Mouse (Mus musculus): Measurements from ENCODE around the gene Chst3. TPM values are rescaled to one million over a fixed set of nuclear protein-coding genes. Genes with fewer than 3 reads are reported as not detected.
"Not testable (repeated sequence)": the region's sequence is repeated elsewhere in the genome, so short reads cannot be mapped to it uniquely, and the experiment has no call there.

The Chst3 gene
- polyA plus RNA-seq, 1 experiment from 2014 or later = 1.5 TPM

- DNase-seq (ENCODE audit: low spot score) = no peak
- Histone ChIP-seq H3K4me1 (replicated peaks; ENCODE audit: control insufficient read depth, insufficient read depth, low read length) (peaks cover 12% of the 10 kb centered on the region), H3K4me2 (replicated peaks; ENCODE audit: low read depth, low read length) (no peak overlapping the region), H3K4me3 (ENCODE audit: low read depth, low read length) (no peak overlapping the region), H3K27me3 (ENCODE audit: control insufficient read depth, insufficient read depth, low read length) (no peaks in the 10 kb centered on the region), H3K27ac (ENCODE audit: low read depth, low read length) (no peak overlapping the region), H3K9ac (ENCODE audit: low read depth, low read length) (no peak overlapping the region), H3K9me3 (ENCODE audit: control insufficient read depth, low read length) (no peaks in the 10 kb centered on the region), H3K36me3 (ENCODE audit: control insufficient read depth, insufficient read depth, low read length) (no peaks in the 10 kb centered on the region; the same call in 1 of the 2 replicates)
- WGBS = 73% methylated on average over 5 of the region's 5 CpGs
- ATAC-seq (ENCODE audit: low FRiP score) = no peak
Observed at GRCm38 (mm10) chr10:60196971-60197370, 22.1 kb downstream of the Chst3 start.

- 27% methylated on average over 4 of the region's 4 CpGs for WGBS
- Histone ChIP-seq H3K4me2 (replicated peaks; ENCODE audit: low read depth, low read length) (no peak overlapping the region), H3K9me3 (ENCODE audit: control insufficient read depth, low read length) (no peaks in the 10 kb centered on the region), H3K27ac (ENCODE audit: low read depth, low read length) (peak overlapping the region; percentile 54; the same call in 1 of the 2 replicates), H3K9ac (ENCODE audit: low read depth, low read length) (no peak overlapping the region), H3K4me1 (replicated peaks; ENCODE audit: control insufficient read depth, insufficient read depth, low read length) (peaks cover 12% of the 10 kb centered on the region), H3K27me3 (ENCODE audit: control insufficient read depth, insufficient read depth, low read length) (no peaks in the 10 kb centered on the region), H3K36me3 (ENCODE audit: control insufficient read depth, insufficient read depth, low read length) (no peaks in the 10 kb centered on the region; the same call in 1 of the 2 replicates), H3K4me3 (ENCODE audit: low read depth, low read length) (no peak overlapping the region)
- DNase-seq (ENCODE audit: low spot score) = peak; percentile 45
- ATAC-seq (ENCODE audit: low FRiP score) = 0 out of 2 replicates have a peak, but pooled peaks have one; percentile 13
Observed at GRCm38 (mm10) chr10:60195087-60195486, 24.0 kb downstream of the Chst3 start.

GRCm38 (mm10) chr10:60193532-60194423 is 25.3 kb downstream of the Chst3 start:
- 5% methylated on average over 19 of the region's 19 CpGs for WGBS
- H3K4me2 ChIP-seq (replicated peaks; ENCODE audit: low read depth, low read length) = peak overlapping the region; percentile 3
- peak overlapping the region; percentile 40 for H3K27ac ChIP-seq (ENCODE audit: low read depth, low read length)
- H3K36me3 ChIP-seq (ENCODE audit: control insufficient read depth, insufficient read depth, low read length) = no peaks in the 10 kb centered on the region
- H3K4me3 ChIP-seq (ENCODE audit: low read depth, low read length) = no peak overlapping the region
- DNase-seq (ENCODE audit: low spot score) = peak; percentile 82
- peak; percentile 89 for ATAC-seq (ENCODE audit: low FRiP score)
- no peaks in the 10 kb centered on the region for H3K27me3 ChIP-seq (ENCODE audit: control insufficient read depth, insufficient read depth, low read length)
- H3K4me1 ChIP-seq (replicated peaks; ENCODE audit: control insufficient read depth, insufficient read depth, low read length) = peaks cover 12% of the 10 kb centered on the region
- H3K9ac ChIP-seq (ENCODE audit: low read depth, low read length) = no peak overlapping the region
- no peaks in the 10 kb centered on the region for H3K9me3 ChIP-seq (ENCODE audit: control insufficient read depth, low read length)

- H3K36me3 ChIP-seq (ENCODE audit: control insufficient read depth, insufficient read depth, low read length) = no peaks in the 10 kb centered on the region
- 1% methylated on average over 17 of the region's 17 CpGs for WGBS
- H3K4me1 ChIP-seq (replicated peaks; ENCODE audit: control insufficient read depth, insufficient read depth, low read length) = peaks cover 12% of the 10 kb centered on the region
- peak overlapping the region; percentile 44 for H3K9ac ChIP-seq (ENCODE audit: low read depth, low read length)
- H3K4me2 ChIP-seq (replicated peaks; ENCODE audit: low read depth, low read length) = peak overlapping the region; percentile 58
- no peaks in the 10 kb centered on the region for H3K9me3 ChIP-seq (ENCODE audit: control insufficient read depth, low read length)
- DNase-seq (ENCODE audit: low spot score) (peak; percentile 92), ATAC-seq (ENCODE audit: low FRiP score) (peak; percentile 28)
- no peaks in the 10 kb centered on the region for H3K27me3 ChIP-seq (ENCODE audit: control insufficient read depth, insufficient read depth, low read length)
- H3K27ac ChIP-seq (ENCODE audit: low read depth, low read length) = 0 out of 2 replicates have a peak overlapping the region, but pooled peaks have one; percentile 24
- H3K4me3 ChIP-seq (ENCODE audit: low read depth, low read length) = peak overlapping the region; percentile 19; the same call in 1 of the 2 replicates
Observed at GRCm38 (mm10) chr10:60191796-60192195, 27.3 kb downstream of the Chst3 start.

- WGBS = 89% methylated on average over 6 of the region's 6 CpGs
- Histone ChIP-seq H3K4me1 (replicated peaks; ENCODE audit: control insufficient read depth, insufficient read depth, low read length) (peaks cover 5% of the 10 kb centered on the region), H3K36me3 (ENCODE audit: control insufficient read depth, insufficient read depth, low read length) (no peaks in the 10 kb centered on the region), H3K27me3 (ENCODE audit: control insufficient read depth, insufficient read depth, low read length) (no peaks in the 10 kb centered on the region), H3K4me3 (ENCODE audit: low read depth, low read length) (no peak overlapping the region), H3K27ac (ENCODE audit: low read depth, low read length) (no peak overlapping the region), H3K9me3 (ENCODE audit: control insufficient read depth, low read length) (no peaks in the 10 kb centered on the region), H3K9ac (ENCODE audit: low read depth, low read length) (no peak overlapping the region), H3K4me2 (replicated peaks; ENCODE audit: low read depth, low read length) (no peak overlapping the region)
- no peak for ATAC-seq (ENCODE audit: low FRiP score)
- no peak for DNase-seq (ENCODE audit: low spot score)
Observed at GRCm38 (mm10) chr10:60189534-60190186, 29.4 kb downstream of the Chst3 start.

GRCm38 (mm10) chr10:60186191-60186945 is 32.7 kb downstream of the Chst3 start:
- Histone ChIP-seq H3K36me3 (ENCODE audit: control insufficient read depth, insufficient read depth, low read length) (no peaks in the 10 kb centered on the region), H3K9me3 (ENCODE audit: control insufficient read depth, low read length) (no peaks in the 10 kb centered on the region), H3K27ac (ENCODE audit: low read depth, low read length) (no peak overlapping the region), H3K9ac (ENCODE audit: low read depth, low read length) (no peak overlapping the region), H3K4me1 (replicated peaks; ENCODE audit: control insufficient read depth, insufficient read depth, low read length) (no peaks in the 10 kb centered on the region), H3K4me2 (replicated peaks; ENCODE audit: low read depth, low read length) (no peak overlapping the region), H3K4me3 (ENCODE audit: low read depth, low read length) (no peak overlapping the region), H3K27me3 (ENCODE audit: control insufficient read depth, insufficient read depth, low read length) (no peaks in the 10 kb centered on the region)
- WGBS = 79% methylated on average over 44 of the region's 44 CpGs
- DNase-seq (ENCODE audit: low spot score) (no peak), ATAC-seq (ENCODE audit: low FRiP score) (no peak)

GRCm38 (mm10) chr10:60185023-60185709 is 33.9 kb downstream of the Chst3 start:
- H3K27ac ChIP-seq (ENCODE audit: low read depth, low read length) = no peak overlapping the region
- H3K4me1 ChIP-seq (replicated peaks; ENCODE audit: control insufficient read depth, insufficient read depth, low read length) = no peaks in the 10 kb centered on the region
- no peak overlapping the region for H3K4me2 ChIP-seq (replicated peaks; ENCODE audit: low read depth, low read length)
- H3K27me3 ChIP-seq (ENCODE audit: control insufficient read depth, insufficient read depth, low read length) = no peaks in the 10 kb centered on the region
- no peaks in the 10 kb centered on the region for H3K9me3 ChIP-seq (ENCODE audit: control insufficient read depth, low read length)
- ATAC-seq (ENCODE audit: low FRiP score) (no peak), DNase-seq (ENCODE audit: low spot score) (no peak)
- WGBS = 90% methylated on average over 10 of the region's 10 CpGs
- no peaks in the 10 kb centered on the region for H3K36me3 ChIP-seq (ENCODE audit: control insufficient read depth, insufficient read depth, low read length)
- H3K4me3 ChIP-seq (ENCODE audit: low read depth, low read length) = no peak overlapping the region
- H3K9ac ChIP-seq (ENCODE audit: low read depth, low read length) = no peak overlapping the region

GRCm38 (mm10) chr10:60175306-60175705 is 43.8 kb downstream of the Chst3 start:
- H3K4me1 ChIP-seq (replicated peaks; ENCODE audit: control insufficient read depth, insufficient read depth, low read length); H3K9me3 ChIP-seq (ENCODE audit: control insufficient read depth, low read length); H3K27ac ChIP-seq (ENCODE audit: low read depth, low read length); DNase-seq (ENCODE audit: low spot score); H3K9ac ChIP-seq (ENCODE audit: low read depth, low read length); H3K27me3 ChIP-seq (ENCODE audit: control insufficient read depth, insufficient read depth, low read length); H3K4me2 ChIP-seq (replicated peaks; ENCODE audit: low read depth, low read length); H3K36me3 ChIP-seq (ENCODE audit: control insufficient read depth, insufficient read depth, low read length); ATAC-seq (ENCODE audit: low FRiP score); H3K4me3 ChIP-seq (ENCODE audit: low read depth, low read length): not testable (repeated sequence)
- WGBS = 91% methylated on average over 9 of the region's 9 CpGs

Data from hindbrain, embryonic 11.5 days (tissue).